Mouse (Mus musculus) testis, postnatal 14 days (tissue): ENCODE results near the gene Spatc1l.

Experiments
- DNase-seq: peaks from one replicate; pipeline ENCODE4 v3.0.0; 2021; ENCODE audit warnings: low spot score

The Spatc1l gene

DNA sequence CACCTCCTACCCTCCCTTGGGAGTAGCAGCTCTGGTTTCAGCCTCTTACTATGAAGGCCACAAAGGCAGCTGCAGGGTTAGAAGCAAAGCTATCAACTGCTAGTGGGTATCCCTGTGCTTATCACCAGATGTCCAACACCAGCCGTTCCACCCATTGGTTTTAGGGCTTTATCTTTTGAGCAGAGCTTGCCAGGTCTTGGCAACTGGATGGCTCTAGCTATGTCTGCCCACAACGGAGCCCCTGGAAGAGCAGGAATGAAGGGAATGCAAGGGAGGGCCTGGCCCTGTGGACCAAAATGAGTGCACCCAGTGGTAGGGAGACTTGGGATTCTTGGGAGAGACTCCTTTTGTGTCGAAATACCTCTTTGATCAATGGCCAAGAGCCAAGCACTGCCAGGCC is 40.6 kb downstream of the Spatc1l start:
- no peak for DNase-seq

DNA sequence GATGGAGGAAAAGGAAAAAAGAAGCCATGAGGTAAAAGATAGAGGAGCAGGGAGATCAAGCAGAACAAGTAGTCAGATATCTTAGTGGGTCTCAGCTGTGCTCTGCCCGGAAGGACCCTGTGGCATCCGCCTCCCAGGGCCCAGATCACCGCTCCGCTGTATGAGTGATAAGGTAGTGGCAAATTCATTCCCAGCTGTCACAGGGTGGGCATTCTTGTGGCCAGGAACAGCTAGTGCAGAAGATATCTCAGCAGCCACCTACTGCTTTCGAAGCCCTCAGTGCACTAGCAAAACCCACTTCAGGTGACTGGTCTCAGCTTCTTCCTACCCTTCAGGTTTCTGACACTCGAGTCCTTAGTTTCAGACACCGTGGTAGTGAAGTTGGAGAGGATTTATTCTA is 50.4 kb downstream of the Spatc1l start:
- DNase-seq: no peak
